Mouse (Mus musculus) ES-E14 (cell line): ENCODE data around the gene Gclm. TPM values are rescaled to one million over a fixed set of nuclear protein-coding genes. Genes with fewer than 3 reads are reported as not detected.

Experiments
- DNase-seq: peaks from one replicate; pipeline ENCODE4 v3.0.0-alpha.2; 2013; ENCODE audit warnings: low read depth, low spot score
- H3K27ac ChIP-seq: 2 replicates; pipeline ENCODE4 v1.5.1; 2012; ENCODE audit warnings: low read depth, mild to moderate bottlenecking, low read length, moderate library complexity, mixed read lengths; ENCODE audit not compliant: poor library complexity, insufficient read depth, severe bottlenecking
- H3K36me3 ChIP-seq: 2 replicates; pipeline ENCODE4 v1.6.1; 2012; ENCODE audit warnings: mild to moderate bottlenecking, low read length, moderate library complexity, mixed read lengths; ENCODE audit not compliant: control insufficient read depth, poor library complexity, insufficient read depth, severe bottlenecking
- H3K4me1 ChIP-seq, 2 experiments: fragments of 150-350 bp in 1 of 2; sonication (generic) in 1 of 2; 2 replicates each; pipeline ENCODE4 v1.6.1; 2012; ENCODE audit warnings: low read length in 2 of 2, mild to moderate bottlenecking in 1 of 2, mixed read lengths in 1 of 2; ENCODE audit not compliant: control insufficient read depth in 2 of 2, insufficient read depth in 2 of 2, poor library complexity in 1 of 2
- H3K4me3 ChIP-seq, 2 experiments: fragments of 150-350 bp in 1 of 2; sonication (generic) in 1 of 2; 2 replicates each; pipeline ENCODE4 v1.5.1; 2012; ENCODE audit warnings: low read length in 2 of 2, low read depth in 1 of 2, mild to moderate bottlenecking in 1 of 2, mixed read lengths in 1 of 2; ENCODE audit not compliant: insufficient read depth in 1 of 2, poor library complexity in 1 of 2, severe bottlenecking in 1 of 2
- H3K9ac ChIP-seq: 2 replicates; pipeline ENCODE4 v1.6.1; 2012; ENCODE audit warnings: low read depth, mild to moderate bottlenecking, low read length, mixed read lengths; ENCODE audit not compliant: poor library complexity, insufficient read depth, severe bottlenecking
- H3K9me3 ChIP-seq: fragments of 150-350 bp; sonication (generic); 2 replicates; pipeline ENCODE4 v1.6.1; 2012; ENCODE audit warnings: low read depth, mild to moderate bottlenecking, low read length; ENCODE audit not compliant: control insufficient read depth, insufficient read depth
- CHD2 ChIP-seq: IDR thresholded peaks from 2 replicates; pipeline ENCODE4 v1.6.1; 2014; ENCODE audit warnings: mild to moderate bottlenecking, low read depth, low read length, inconsistent platforms
- HCFC1 ChIP-seq: IDR thresholded peaks from 2 replicates; pipeline ENCODE4 v1.6.1; 2012; ENCODE audit warnings: low read length, inconsistent platforms, borderline replicate concordance; ENCODE audit not compliant: insufficient read depth
- MAFK ChIP-seq: IDR thresholded peaks from 2 replicates; pipeline ENCODE4 v1.6.1; 2014; ENCODE audit warnings: mild to moderate bottlenecking, low read depth, low read length, inconsistent platforms; ENCODE audit not compliant: insufficient read depth
- ZC3H11A ChIP-seq: IDR thresholded peaks from 2 replicates; pipeline ENCODE4 v1.6.1; 2012; ENCODE audit warnings: low read depth, mild to moderate bottlenecking, inconsistent platforms, low read length, borderline replicate concordance
- ZNF384 ChIP-seq: IDR thresholded peaks from 2 replicates; pipeline ENCODE4 v1.6.1; 2012; ENCODE audit warnings: low read depth, low read length, inconsistent platforms
- in situ Hi-C, 2 experiments: fragments of 600-800 bp; cut with MboI; formaldehyde crosslinking; loops; one replicate each; pipeline ENCODE4 v1.15.1; 2025; ENCODE audit warnings: low sequenced_read_pairs in 2 of 2, inconsistent platforms in 1 of 2; ENCODE audit not compliant: unreplicated experiment in 2 of 2
- total RNA-seq: library from RNA; depleted of rRNA; stranded (reverse); fragments of 300-350 nt; gene quantifications from 2 replicates; pipeline ENCODE4 v1.2.3, GENCODE M21; 2012

Gene Gclm
- total RNA-seq, 1 experiment: 62.8 TPM

DNA sequence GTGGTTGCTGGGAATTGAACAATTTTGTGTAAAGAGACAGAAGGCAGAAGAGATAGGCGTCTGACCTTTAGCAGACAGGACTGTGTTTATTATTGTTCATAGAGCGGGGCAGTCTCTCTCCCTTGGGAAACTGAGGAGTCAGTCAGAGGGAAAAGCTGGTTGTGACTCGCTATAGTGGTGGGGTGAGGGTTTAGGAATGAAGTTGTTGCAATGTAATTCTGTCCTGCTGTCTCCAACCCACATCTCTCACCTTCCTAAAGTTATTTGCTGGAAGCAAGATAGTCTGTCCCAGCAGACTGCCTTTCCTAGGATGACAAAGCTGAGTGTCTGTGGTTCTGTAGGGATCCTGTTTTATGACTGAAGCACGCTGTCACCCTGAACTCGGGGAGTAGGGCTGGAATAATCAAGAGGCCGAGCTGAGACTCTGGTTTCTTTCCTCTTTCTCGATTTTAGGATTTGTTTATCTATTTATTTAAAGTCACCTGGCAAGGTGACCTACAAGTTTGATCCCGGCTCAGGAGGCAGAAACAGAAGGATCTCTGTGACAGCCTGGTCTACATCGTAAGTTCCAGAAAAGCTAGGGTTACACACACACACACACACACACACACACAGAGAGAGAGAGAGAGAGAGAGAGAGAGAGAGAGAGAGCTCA lies 41.6 kb upstream of the Gclm start:
- Histone ChIP-seq H3K9ac (no peak overlapping the region), H3K36me3 (no peaks in the 10 kb centered on the region), H3K4me3 (no peak overlapping the region), H3K9me3 (no peaks in the 10 kb centered on the region), H3K4me1 (peaks cover 4 to 6% of the 10 kb centered on the region in 2 experiments; a peak in 3 of 4 replicates), H3K27ac (no peak overlapping the region)
- no peak for DNase-seq
- TF ChIP-seq CHD2: no peak
- TF ChIP-seq ZNF384: no peak
- no peak for TF ChIP-seq MAFK
- TF ChIP-seq ZC3H11A: no peak
- TF ChIP-seq HCFC1: no peak
- in situ Hi-C loops: no loop called here

GRCm38 (mm10) chr3:122205753-122206152 lies 39.6 kb upstream of the Gclm start:
- Histone ChIP-seq H3K36me3 (no peaks in the 10 kb centered on the region), H3K9ac (no peak overlapping the region), H3K4me3 (no peak overlapping the region), H3K9me3 (no peaks in the 10 kb centered on the region), H3K27ac (no peak overlapping the region), H3K4me1 (peaks cover 4 to 6% of the 10 kb centered on the region in 2 experiments; a peak in 3 of 4 replicates)
- in situ Hi-C loops: no loop called here
- DNase-seq: no peak
- TF ChIP-seq HCFC1: no peak
- no peak for TF ChIP-seq ZNF384
- TF ChIP-seq MAFK: no peak
- TF ChIP-seq ZC3H11A: no peak

DNA sequence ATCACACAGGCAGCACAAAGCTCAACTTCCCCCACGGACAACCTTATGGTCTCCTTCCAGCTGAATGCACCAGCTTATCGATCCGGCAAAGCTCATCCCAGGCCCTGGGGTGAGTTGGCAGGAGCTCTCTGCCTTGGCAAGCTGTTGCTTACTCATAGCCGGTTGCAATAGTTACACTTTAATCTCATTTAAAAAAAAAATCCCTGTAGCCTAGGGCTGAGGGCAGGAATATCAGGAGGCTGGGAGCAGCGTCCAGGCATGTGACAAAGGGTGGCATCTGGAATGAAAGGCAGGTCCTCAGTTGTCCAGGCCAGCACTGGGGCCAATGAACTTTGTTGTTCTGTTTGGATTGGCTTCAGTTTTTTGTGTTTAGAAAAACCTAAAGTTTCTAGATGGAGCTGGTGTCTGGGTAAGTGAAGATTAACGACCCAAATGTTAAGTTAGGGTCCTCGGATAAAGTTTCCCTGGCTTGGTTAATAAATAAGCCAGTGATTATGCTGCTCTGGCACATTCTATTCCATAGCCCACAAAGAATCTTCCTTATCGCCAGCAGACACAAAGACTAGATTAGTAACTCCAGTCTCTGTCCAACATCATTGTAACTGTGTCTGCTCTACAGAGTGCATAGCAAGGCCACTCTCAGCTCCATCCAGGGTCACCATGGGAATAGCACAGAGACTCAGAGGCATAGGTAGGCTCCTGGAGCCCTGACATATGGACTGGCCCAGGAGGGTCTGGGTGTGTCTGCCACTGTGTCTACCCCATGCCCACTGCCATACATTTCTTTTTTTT lies 38.9 kb upstream of the Gclm start:
- peaks cover 5 to 6% of the 10 kb centered on the region in 2 experiments for H3K4me1 ChIP-seq
- no peak overlapping the region for H3K9ac ChIP-seq
- DNase-seq: no peak
- in situ Hi-C loops: no loop called here
- TF ChIP-seq ZNF384 (no peak), MAFK (no peak), ZC3H11A (no peak), HCFC1 (no peak), CHD2 (no peak)
- no peaks in the 10 kb centered on the region for H3K36me3 ChIP-seq
- no peak overlapping the region for H3K27ac ChIP-seq
- no peak overlapping the region for H3K4me3 ChIP-seq
- no peaks in the 10 kb centered on the region for H3K9me3 ChIP-seq

- DNase-seq: no peak
- H3K36me3 ChIP-seq: no peaks in the 10 kb centered on the region
- TF ChIP-seq ZNF384 (no peak), CHD2 (no peak), HCFC1 (no peak), MAFK (no peak), ZC3H11A (no peak)
- H3K4me3 ChIP-seq: no peak overlapping the region
- in situ Hi-C loops: no loop called here
- H3K27ac ChIP-seq: no peak overlapping the region
- H3K4me1 ChIP-seq: peaks cover 0 to 4% of the 10 kb centered on the region in 2 experiments; a peak in 2 of 4 replicates
- H3K9me3 ChIP-seq: no peaks in the 10 kb centered on the region
- no peak overlapping the region for H3K9ac ChIP-seq
These were observed 37.6 kb upstream of the Gclm start for GRCm38 (mm10) chr3:122207766-122208165.
